Mouse (Mus musculus) B cell, adult (primary cell): ENCODE measurements around the gene Olfr868. TPM values are rescaled to one million over a fixed set of nuclear protein-coding genes. Genes with fewer than 3 reads are reported as not detected.

Experiments
- total RNA-seq: library from RNA; stranded (reverse); gene quantifications from 4 replicates; pipeline ENCODE4 v1.2.4, GENCODE M21; 2023; ENCODE audit not compliant: inconsistent age

Gene Olfr868
- not detected in 4 replicates for total RNA-seq

GRCm38 (mm10) chr9:20098326-20098725, at the start of gene Olfr868:
Olfr868 (plus strand) TSS chr9:20098626.

GRCm38 (mm10) chr9:20057462-20057861, 41.0 kb upstream of the Olfr868 start, which contains the start of gene Olfr867:
Olfr867 (minus strand) TSS chr9:20057562.

GRCm38 (mm10) chr9:20128709-20129108, 30.3 kb downstream of the Olfr868 start, which contains the start of gene Olfr869:
Olfr869 (plus strand) TSS chr9:20129009.

Other genes starting within 250 kb of the Olfr868 start
- not detected in 4 replicates for gene Olfr860, start 248.9 kb upstream of the Olfr868 start, total RNA-seq
- not detected in 4 replicates for gene Olfr862, start 210.6 kb upstream of the Olfr868 start, total RNA-seq
- gene Olfr77, start 181.8 kb upstream of the Olfr868 start, total RNA-seq = 0.10 TPM in 1 of 4 replicates, not detected in the others
- gene Olfr866, start 70.6 kb upstream of the Olfr868 start, total RNA-seq = not detected in 4 replicates
- gene Olfr867, start 41.1 kb upstream of the Olfr868 start, total RNA-seq = not detected in 4 replicates
- not detected in 4 replicates for gene Olfr869, start 30.4 kb downstream of the Olfr868 start, total RNA-seq
- gene Olfr870, start 75.4 kb downstream of the Olfr868 start, total RNA-seq = not detected in 4 replicates
- gene Olfr871, start 113.6 kb downstream of the Olfr868 start, total RNA-seq = not detected in 4 replicates
- not detected in 4 replicates for gene Olfr872, start 138.5 kb downstream of the Olfr868 start, total RNA-seq
- 0.24 TPM in 1 of 4 replicates, not detected in the others for gene Olfr39, start 183.7 kb downstream of the Olfr868 start, total RNA-seq
- gene Olfr873, start 199.9 kb downstream of the Olfr868 start, total RNA-seq = not detected in 4 replicates
- gene Olfr18, start 237.5 kb downstream of the Olfr868 start, total RNA-seq = not detected in 4 replicates